Mouse (Mus musculus) large intestine, adult 2 months (tissue): ENCODE data around the gene Tspan8. TPM values are rescaled to one million over a fixed set of nuclear protein-coding genes. Genes with fewer than 3 reads are reported as not detected.

ENCODE experiments used
- DNase-seq: peaks from one replicate; pipeline ENCODE4 v3.0.0-alpha.2; 2012; ENCODE audit warnings: low read depth, low spot score
- WGBS: fragments of 180-500 bp; shearing (Covaris S2); methylation state at CpG from one replicate; pipeline ENCODE4 v1.1.7; 2018; 5-methylcytosine and 5-hydroxymethylcytosine counted together
- polyA plus RNA-seq: library from polyadenylated mRNA; depleted of rRNA; stranded (reverse); fragments of >200 nt; gene quantifications from 2 replicates; pipeline ENCODE4 v1.2.3, GENCODE M21; 2012; rRNA removed

Tspan8 gene
- polyA plus RNA-seq, 1 experiment = 401 TPM

GRCm38 (mm10) chr10:115829696-115830095, 13.1 kb downstream of the Tspan8 start:
- no peak for DNase-seq
- 22% methylated on average over 1 of the region's 1 CpGs for WGBS

- WGBS = 62% methylated on average over 3 of the region's 3 CpGs
- DNase-seq = no peak
Measured at GRCm38 (mm10) chr10:115830726-115831125, 14.1 kb downstream of the Tspan8 start.

- WGBS = 22% methylated on average over 6 of the region's 6 CpGs
- no peak for DNase-seq
Measured at GRCm38 (mm10) chr10:115834017-115834416, 17.4 kb downstream of the Tspan8 start.

GRCm38 (mm10) chr10:115846930-115847329, 30.3 kb downstream of the Tspan8 start:
- WGBS = 69% methylated on average over 18 of the region's 18 CpGs
- DNase-seq = no peak

GRCm38 (mm10) chr10:115848511-115848910, 31.9 kb downstream of the Tspan8 start:
- WGBS = 82% methylated on average over 1 of the region's 1 CpGs
- no peak for DNase-seq

- WGBS = 78% methylated on average over 14 of the region's 15 CpGs
- DNase-seq = no peak
Measured at GRCm38 (mm10) chr10:115860210-115860880, 43.7 kb downstream of the Tspan8 start.

- DNase-seq = no peak
- WGBS = 38% methylated on average over 5 of the region's 5 CpGs
Measured at GRCm38 (mm10) chr10:115861967-115862366, 45.3 kb downstream of the Tspan8 start.

- 92% methylated on average over 5 of the region's 5 CpGs for WGBS
- DNase-seq = no peak
Measured at GRCm38 (mm10) chr10:115882757-115883156, 66.1 kb downstream of the Tspan8 start.

GRCm38 (mm10) chr10:115891924-115892323, 75.3 kb downstream of the Tspan8 start:
- 54% methylated on average over 4 of the region's 4 CpGs for WGBS
- no peak for DNase-seq

GRCm38 (mm10) chr10:115892973-115893372, 76.3 kb downstream of the Tspan8 start:
- DNase-seq = no peak
- 59% methylated on average over 6 of the region's 6 CpGs for whole genome bisulfite sequencing

GRCm38 (mm10) chr10:115894045-115894444, 77.4 kb downstream of the Tspan8 start:
- DNase-seq = no peak
- 45% methylated on average over 5 of the region's 5 CpGs for WGBS

- DNase-seq = no peak
Measured at GRCm38 (mm10) chr10:115896764-115897163, 80.1 kb downstream of the Tspan8 start.

GRCm38 (mm10) chr10:115897235-115897634, 80.6 kb downstream of the Tspan8 start:
- DNase-seq = no peak
- 37% methylated on average over 7 of the region's 7 CpGs for WGBS

Other genes with a start within 250 kb of the Tspan8 start
- gene A930009A15Rik, start 246.8 kb upstream of the Tspan8 start, polyA plus RNA-seq = not detected in 2 replicates
- 4.7 and 6.1 TPM in 2 replicates for gene Lgr5, start 229.1 kb upstream of the Tspan8 start, polyA plus RNA-seq
- 17.7 and 32.3 TPM in 2 replicates for gene Ptprr, start 201.4 kb downstream of the Tspan8 start, polyA plus RNA-seq